Mouse (Mus musculus): Measurements from ENCODE around the gene Ehd2. TPM values are rescaled to one million over a fixed set of nuclear protein-coding genes. Genes with fewer than 3 reads are reported as not detected.

Gene Ehd2
- total RNA-seq (2021) = 1 to 10 TPM; 5.6 to 6.1 TPM
- long read RNA-seq, full-length matches to known transcripts = 5 of 6 reads
- long read RNA-seq, partial matches to known transcripts = 0 of 6 reads
- long read RNA-seq, other reads (novel, unspliced or antisense) = 1 of 6 reads

DNA sequence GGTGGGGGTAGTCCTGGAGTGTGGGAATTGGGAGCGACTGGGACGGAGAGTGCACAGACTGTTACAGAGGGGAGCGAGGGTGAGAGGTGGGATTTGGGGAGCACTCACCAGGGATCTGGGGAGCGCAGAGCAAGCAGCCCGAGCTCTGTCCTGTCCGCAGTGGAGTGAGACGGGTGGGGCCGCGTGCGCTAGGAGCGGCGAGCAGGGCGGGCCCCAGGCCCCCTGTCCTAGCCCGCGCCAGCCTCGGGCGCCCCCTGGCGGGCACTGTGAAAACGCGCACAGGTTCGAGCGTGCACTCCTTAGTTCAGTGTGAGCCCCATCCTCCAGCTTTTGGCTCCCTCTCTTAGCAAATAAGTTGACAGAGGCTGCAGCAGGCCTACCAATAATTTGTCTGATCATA lies at the start of gene Ehd2:
Gene Ehd2, minus strand, starts transcription at position 256 of the 400 bp plus-strand sequence.
- peak in 1 of 2 experiments; percentile 66 for DNase-seq (ENCODE audit: low spot score in 2 of 2)

DNA sequence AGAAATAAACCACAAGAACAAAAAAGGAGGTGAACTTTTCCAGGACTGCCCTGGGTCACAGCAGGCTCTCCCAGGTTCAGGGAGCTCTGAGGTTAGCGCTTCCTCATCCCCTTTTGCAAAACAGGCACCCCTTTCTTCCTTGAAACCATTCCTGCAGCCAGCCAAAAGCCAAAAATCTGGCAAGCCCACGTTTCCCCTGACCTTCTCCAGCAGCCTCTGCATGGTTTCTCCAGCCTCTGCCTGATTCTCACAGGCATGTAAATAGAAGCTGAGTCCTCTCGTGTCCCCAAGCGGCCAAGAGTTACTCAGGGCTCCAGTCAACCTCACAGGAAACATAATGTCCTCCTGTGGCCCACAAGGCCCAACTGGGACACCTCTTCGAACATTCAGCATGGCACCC lies 48.0 kb upstream of the Ehd2 start:
- DNase-seq (ENCODE audit: low spot score in 2 of 2) = no peak

DNA sequence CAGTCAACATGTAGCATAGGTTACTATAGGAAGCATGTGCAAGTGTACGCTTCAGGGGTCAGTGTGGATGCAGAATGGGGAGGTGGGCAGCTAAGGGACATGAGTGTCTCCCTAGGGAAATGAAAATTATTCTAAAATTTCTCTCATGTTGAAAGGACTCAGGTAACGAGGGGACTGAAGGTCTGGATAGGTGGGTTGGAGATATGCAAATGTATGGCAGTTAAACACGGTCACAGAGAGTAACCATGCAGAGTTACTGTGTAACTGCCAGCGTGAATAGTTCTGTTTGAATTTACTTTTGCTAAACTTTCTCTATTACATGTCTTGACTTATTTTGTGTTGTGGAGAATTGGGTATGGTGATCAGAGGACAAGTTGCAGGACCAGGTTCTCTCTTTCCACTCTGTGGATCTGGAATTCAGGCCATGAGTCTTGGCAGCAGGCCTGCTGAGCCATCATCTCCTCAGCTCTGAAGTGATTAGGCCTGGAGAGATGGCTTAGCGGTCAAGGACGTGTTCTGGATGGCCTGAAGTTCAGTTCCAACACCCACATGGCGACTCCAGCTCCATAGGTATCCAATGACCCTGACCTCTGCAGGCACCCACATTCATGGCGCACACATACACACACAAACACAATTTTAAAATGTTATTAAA lies 47.3 kb upstream of the Ehd2 start:
- no peak for DNase-seq (ENCODE audit: low spot score in 2 of 2)

DNA sequence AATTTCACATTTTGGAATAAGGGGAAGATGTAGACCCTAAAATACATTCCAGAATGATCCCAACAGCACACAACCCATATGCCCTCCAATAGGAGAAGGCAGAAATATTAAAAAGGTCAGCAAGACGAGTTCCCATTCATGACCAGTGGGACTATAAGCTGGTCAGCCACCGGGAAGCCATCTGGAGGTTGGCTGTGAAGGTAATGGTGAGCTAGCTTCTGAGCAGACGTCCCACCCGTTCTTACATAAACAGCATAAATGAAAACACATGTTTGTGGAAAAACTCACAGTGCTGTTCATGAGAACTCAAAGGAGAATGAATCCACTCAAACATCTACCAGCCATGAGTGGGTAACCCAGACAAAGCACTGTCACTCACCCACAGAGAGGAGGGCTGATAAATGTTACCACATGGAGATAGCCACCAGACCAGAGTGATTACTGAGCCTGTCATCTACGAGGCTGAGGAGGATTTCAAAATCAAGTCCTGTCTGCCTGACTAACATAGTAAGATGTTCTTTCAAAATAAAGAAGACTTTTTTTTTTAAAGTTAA lies 46.4 kb upstream of the Ehd2 start:
- DNase-seq (ENCODE audit: low spot score in 2 of 2) = no peak

DNA sequence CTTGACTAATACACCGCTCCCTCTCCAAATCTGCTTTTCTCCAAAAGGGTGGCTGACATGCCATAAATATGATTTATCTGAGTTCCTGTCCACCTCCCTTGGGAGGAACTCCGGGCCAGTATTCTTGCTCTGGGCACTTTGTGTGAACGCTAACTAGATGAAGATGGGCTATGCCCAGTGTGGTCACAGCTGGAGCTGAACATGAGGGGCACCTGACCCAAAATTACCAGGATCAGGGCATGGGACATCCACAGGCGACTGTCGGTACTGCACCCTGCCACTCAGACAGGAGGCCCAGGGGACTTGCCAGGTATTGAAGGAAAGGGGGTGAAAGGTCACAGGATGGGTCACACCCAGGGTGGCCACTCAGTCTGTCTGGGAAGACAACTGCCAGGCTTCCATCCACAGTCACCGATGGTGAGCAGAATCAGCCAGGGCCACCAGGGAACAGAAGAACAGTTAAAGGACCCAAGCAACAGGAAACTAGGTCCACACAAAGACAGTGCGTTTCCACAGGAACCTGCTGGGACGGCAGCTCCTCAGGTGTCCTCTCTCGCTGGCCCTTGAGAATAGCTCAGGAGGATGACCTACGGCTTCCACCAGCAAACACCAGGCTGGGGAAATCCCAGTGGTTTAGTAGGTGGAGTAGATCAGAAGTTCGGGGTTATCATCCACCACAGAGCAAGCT lies 45.4 kb upstream of the Ehd2 start:
- no peak for DNase-seq (ENCODE audit: low spot score in 2 of 2)

DNA sequence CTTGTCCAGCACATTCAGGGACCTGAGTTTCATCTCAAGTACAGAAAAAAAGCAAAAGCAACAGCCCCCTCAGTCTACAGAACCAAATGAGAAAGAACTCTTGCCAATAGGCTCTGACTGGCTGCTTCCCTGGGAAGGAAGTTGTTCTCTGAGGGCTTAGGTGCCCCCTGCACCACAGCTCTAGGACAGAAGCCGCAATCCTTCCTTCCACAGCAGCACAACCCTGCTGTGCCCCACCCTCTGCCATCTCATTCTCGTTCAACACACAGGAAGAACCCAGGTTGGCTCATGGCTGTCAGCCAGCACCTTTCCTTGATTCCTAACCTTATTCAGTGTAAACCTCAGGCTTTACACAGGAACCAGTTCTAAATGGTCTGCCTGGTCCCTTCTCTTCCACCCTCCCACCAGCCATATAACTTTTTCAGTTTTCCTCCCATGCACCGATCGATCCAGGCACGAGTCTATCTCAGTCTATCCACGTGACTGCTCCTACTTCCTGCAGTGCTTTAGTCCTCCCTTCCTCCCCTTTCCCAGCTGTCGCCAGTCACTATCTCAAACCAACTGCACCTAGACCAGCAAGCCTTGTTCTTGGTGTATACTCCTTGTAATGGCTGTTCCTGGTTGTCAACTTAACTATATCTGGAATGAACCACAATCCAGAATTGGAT lies 44.2 kb upstream of the Ehd2 start:
- no peak for DNase-seq (ENCODE audit: low spot score in 2 of 2)

DNA sequence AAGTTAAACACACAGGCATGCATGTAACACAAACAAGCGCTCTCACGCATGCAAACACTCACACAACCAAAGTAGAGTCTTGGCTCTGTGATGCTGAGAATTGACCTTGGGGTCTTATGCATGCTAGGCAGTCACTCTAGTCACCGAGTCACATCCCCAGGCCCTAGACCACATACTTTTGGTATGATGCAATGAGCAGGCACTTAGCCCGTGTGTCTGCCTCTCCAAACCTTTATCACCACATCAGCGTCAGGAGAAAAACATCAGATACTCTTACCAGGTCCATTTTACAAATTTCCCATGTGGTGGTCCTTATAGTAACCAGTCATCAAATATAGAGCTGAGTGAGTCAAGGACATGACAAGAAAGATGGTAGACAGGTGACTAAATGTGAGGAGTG lies 43.3 kb upstream of the Ehd2 start:
- no peak for DNase-seq (ENCODE audit: low spot score in 2 of 2)

DNA sequence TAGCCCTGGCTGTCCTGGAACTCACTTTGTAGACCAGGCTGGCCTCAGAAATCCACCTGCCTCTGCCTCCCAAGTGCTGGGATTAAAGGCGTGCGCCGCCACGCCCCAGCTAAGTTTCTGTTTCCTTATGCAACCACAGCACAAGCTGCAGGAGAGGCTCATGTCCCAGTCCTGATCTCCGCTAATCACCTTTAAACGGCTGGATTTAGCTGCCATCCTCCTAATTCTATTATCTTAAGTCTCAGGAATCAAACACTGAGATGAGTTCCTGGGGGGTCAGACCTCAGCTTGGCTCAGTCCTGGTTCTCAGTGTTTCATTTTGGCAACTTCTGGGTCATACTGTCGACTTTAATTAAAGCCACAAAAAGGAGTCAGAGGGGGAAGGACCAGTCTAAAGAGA lies 42.3 kb upstream of the Ehd2 start:
- no peak for DNase-seq (ENCODE audit: low spot score in 2 of 2)

DNA sequence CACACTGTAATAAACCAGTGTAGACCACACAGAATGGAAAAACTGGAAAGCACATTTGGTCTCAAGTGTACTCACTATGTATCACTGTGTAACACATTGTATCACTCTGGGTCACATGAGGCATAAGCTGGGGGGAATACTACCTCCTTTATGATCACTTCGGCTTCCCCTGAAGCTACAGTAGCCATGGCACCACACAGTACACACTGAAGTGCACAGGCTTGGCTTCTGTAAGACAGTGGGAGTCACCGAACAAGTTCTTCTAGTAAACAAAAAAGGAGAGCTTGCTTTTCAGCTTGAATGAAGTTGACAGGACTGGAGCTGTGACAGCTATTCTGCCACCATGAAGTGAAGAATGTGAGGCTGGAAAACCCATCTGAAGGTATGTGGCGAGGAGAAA lies 37.7 kb upstream of the Ehd2 start:
- no peak for DNase-seq (ENCODE audit: low spot score in 2 of 2)

DNA sequence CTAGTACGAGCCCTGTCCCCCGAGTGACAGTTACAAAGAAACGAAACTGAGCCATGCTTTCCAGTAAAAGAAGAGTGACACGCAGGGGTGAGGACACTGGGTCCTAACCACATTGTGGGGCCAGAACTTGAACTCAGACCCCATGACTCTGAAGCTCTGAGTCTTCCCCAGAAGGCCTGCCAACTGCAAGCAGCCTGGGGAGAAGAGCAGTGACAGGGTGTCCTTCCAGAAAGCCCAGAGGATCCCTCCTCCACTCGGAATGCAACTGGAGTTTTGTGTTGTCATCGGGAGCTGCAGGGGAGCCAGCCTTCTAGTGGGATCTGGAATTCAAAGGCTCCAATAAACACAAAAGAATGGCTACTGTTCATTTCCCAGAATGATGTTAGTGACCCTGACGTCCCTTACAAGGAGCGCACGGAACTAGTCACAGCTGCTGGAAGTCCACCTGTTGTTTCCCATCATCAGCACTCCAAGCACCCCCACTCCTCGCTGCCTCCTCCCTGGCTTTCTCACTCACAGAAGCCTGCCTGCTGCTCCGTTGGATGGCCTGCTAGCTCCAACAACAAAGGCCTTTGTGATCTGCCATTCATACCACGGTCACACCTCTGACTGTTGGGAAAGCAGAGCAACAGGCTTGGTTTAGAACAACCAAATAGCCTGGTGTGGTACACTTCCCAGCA lies 37.0 kb upstream of the Ehd2 start:
- peak in 1 of 2 experiments; percentile 41 for DNase-seq (ENCODE audit: low spot score in 2 of 2)

DNA sequence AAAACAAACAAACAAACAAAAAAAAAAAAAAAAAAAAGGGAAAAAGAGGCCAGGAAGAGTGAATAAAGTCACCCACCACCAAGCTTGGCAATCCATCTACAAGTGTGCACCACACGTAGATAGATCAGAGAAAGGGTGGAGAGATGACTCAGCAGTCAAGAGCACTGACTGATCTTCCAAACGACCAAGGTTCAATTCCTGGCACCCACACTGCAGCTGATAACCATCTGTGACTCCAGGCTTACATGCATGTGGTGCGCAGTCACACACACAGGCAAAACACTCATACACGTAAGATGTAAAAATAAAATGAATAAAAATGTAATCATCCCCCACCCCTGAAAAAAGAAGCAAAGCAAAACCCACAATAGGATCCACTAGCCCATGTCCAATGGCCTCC lies 35.7 kb upstream of the Ehd2 start:
- DNase-seq (ENCODE audit: low spot score in 2 of 2) = peak in 1 of 2 experiments; percentile 40

DNA sequence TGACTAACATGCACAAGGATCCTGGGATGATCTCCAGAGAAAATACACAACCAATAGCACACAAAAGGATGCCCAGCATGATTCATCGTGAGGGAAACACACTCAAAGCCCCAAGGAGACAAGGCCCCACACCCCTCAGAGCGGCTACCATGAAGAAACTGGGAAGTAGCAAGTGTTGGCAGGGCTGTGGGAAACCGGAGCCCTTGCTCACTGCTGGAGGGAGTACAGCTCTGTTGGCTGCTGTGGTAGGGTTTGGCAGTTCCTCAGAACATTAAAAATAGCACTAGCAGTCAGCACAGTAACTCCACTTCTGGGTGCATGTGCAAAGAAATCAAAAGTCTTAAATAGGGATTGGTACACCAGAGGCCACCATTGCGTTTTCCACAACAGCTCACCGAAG lies 34.8 kb upstream of the Ehd2 start:
- peak; percentile 54 to 70 for DNase-seq (ENCODE audit: low spot score in 2 of 2)

DNA sequence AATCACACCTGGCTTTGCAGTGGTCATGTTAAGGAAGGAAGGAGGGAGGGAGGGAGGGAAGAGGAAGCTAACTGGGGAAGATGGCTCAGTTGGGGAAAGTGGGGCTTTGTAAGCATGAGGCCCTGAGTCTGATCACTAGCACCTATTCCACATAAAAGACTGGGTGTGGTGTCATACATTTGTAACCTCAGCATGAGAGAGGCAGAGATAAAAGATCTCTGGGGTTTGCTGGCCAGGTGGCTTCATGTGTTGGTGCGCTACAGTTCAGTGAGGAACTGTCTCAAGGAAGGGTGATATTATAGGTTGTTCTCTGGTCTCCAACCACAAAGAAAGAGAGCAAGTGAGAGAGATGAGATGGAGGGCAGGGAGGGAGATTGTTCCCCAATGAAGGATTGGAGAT lies 34.3 kb upstream of the Ehd2 start:
- DNase-seq (ENCODE audit: low spot score in 2 of 2) = no peak

DNA sequence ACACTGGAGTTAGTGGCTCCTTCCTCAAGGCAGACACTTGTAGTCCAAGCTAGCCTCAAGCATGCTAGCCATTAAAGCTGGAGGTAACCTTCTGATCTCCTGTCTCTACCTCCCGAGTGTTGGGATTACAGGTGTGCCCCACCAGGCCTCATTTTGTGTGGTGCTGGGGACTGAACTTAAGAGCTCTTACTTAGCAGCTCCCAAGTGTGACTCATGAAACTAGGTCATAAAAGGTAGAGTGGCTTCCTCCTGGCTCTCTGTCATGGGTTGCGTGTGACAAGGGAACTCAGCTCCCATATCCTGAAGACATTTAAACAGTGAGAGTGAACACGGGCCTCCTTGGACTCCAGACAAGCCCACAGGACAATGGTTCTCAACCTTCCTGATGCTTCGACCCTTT lies 26.4 kb upstream of the Ehd2 start:
- DNase-seq (ENCODE audit: low spot score in 2 of 2) = no peak

DNA sequence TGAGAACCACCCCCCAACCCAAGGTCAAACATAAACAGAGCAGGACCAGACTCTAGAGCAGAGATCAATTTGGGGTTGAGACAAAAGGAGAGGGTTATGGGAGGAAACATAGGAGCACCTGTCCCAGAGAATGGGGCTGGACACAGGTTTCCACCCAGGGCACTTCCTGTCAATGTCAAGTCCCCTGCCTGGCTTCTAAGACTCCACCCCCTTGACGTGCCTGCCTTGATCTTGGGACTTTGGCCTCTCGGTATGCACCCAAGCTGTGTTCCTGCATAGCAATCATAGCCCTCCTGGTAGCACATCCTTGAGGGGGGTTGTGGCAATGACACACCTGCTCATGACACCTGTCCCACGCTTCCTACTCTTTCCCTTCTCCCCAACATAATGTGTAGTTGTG lies 25.8 kb upstream of the Ehd2 start:
- DNase-seq (ENCODE audit: low spot score in 2 of 2) = no peak

DNA sequence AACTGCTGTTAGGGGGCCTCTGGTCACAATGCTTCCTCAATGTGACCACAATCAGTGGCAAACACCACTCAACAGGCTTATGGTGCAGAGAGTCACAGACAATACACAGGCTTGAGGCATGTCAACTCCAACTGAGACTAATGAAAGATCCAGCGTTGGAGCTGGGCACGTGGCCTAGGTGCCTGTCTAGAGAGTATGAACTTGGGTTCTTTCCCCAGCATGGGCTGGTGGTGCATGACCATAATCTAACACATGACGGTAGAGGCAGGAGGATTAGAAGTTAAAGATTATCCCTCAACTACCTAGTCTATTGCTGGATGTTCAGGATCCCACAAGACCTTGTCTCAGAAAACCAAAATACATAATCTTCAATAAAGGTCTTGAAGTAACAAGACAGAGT lies 24.4 kb upstream of the Ehd2 start:
- no peak for DNase-seq (ENCODE audit: low spot score in 2 of 2)

DNA sequence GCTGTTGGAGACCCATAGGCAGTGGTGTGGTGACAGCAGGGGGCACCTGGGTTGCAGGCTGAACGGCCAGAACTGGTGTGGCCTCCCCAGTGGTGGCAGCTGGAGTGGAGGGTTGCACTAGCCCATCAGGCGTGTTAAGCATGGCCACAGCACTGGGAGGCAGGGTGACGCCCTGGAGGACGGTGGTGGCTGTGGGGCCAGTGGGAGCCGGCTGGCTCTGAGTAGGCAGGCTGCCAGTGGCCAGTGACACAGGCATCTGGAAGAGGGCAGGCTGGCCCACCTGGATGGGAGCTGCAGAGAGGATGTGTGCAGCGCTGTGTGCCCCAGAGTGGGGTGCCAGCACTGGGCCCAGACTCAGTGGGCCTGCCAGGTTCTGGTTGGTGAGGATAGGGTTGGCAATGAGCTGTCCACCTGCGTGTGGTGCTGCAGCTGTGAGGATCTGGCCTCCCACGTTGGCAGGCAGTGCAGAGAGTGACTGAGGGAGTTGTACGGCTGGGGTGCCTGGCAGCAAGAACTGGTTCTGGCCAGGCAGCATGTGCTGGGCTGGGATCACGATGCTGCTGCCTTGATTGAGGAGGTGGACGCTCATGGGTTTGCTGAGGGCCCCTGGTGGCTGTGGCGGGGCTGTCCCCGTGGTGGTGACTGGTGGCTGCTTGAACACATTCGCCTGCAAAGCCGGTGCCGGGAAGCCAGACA lies 20.4 kb upstream of the Ehd2 start:
- no peak for DNase-seq (ENCODE audit: low spot score in 2 of 2)

DNA sequence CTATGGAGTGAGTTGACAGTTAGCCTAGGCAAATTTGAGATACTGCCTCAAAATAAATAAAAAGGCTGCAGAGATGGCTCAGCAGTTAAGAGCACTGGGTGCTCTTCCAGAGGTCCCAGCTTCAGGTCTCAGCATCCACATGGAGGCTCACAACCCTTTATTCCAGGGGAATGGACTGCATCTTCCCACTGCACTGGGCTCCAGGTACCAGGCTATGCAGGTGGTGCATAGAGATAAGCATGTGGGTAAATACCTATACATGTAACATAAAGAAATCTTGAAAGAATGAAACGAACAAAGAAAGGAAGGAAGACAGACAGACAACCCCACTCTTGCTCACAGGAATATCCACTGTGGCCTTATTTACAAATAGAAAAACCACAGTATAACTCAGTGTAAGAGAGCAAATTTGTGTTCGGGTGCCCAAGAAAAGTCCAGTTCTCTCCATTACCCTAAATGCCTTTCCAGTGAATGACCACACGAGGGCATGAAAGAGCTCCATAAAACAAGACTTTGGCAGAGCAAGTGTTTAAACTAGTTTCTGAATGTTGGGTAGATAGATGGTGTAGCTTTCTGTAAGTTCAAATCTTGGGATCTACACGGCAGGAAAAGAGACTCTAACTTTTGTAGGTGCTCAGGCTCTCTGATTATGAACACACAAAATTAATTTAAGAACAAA lies 15.5 kb upstream of the Ehd2 start:
- DNase-seq (ENCODE audit: low spot score in 2 of 2) = peak in 1 of 2 experiments; percentile 67

DNA sequence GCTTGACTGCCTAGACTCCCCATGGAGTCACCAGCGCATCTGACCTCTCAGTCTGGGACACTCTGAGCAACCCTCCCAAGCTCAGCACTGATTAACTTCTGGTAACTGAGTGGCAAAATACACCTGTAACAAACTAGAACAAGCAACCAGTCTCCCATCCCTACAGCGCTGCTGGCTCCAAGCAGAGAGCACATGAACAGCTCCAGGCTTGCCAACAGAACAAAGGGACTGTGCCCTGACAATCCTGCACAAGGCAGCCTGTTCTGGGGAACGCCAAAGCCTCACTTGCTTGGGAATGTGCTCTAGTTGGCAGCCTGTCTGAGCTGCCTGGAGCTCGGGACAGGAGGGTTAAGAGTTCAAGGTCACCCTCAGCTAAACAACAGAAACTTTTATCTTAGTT lies 14.2 kb upstream of the Ehd2 start:
- DNase-seq (ENCODE audit: low spot score in 2 of 2) = peak in 1 of 2 experiments; percentile 61

DNA sequence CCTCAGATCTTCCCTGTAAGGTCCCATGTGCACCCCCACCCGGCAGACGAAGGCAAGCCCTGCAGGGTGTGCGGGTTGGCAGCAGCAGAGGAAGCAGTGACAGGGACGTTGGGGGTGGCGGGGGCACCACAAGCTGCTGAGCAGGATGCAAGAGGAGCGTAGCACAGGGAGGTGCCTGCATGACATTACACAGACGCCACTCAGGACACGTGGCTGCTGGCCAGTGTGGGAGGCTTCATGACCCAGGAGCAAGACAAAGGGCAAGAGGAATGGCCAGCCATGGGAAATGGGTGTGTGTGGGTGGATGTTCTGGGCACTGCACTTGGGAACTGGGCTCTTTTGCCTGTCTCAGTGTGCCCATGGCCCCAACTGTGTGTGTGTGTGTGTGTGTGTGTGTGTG lies 12.9 kb upstream of the Ehd2 start:
- DNase-seq (ENCODE audit: low spot score in 2 of 2) = peak; percentile 79 to 86

All from layer of hippocampus, adult 18-20 months (tissue).